Mouse (Mus musculus) lung, postnatal 0 days (tissue): Measurements from ENCODE around the gene Gga1. TPM values are rescaled to one million over a fixed set of nuclear protein-coding genes. Genes with fewer than 3 reads are reported as not detected.
A peak's percentile ranks its signal among the peaks of the same experiment; 100 is the strongest.

ENCODE experiments used
- ATAC-seq: fragments of 200-750 bp; cut with Nextera tagmentation; 2 replicates; pipeline ENCODE4 v1.8.0; 2017; ENCODE audit warnings: moderate library complexity
- DNase-seq: peaks from one replicate; pipeline ENCODE4 v3.0.0-alpha.2; 2016; ENCODE audit warnings: low spot score
- H3K27ac ChIP-seq: fragments of 300-500 bp; sonication (generic); 2 replicates; pipeline ENCODE4 v1.5.1; 2014; ENCODE audit warnings: antibody characterized with exemption, mild to moderate bottlenecking, low read length, mixed read lengths
- H3K27me3 ChIP-seq: fragments of 300-500 bp; sonication (generic); replicated peaks from 2 replicates; pipeline ENCODE4 v1.6.1; 2014; ENCODE audit warnings: low read length, mixed read lengths; ENCODE audit not compliant: insufficient read depth
- H3K36me3 ChIP-seq: fragments of 300-500 bp; sonication (generic); 2 replicates; pipeline ENCODE4 v1.6.1; 2014; ENCODE audit warnings: low read length, mixed read lengths; ENCODE audit not compliant: insufficient read depth
- H3K4me1 ChIP-seq: fragments of 300-500 bp; sonication (generic); 2 replicates; pipeline ENCODE4 v1.6.1; 2014; ENCODE audit warnings: antibody characterized with exemption, low read depth, low read length, mixed read lengths; ENCODE audit not compliant: insufficient read depth
- H3K4me2 ChIP-seq: fragments of 300-500 bp; sonication (generic); replicated peaks from 2 replicates; pipeline ENCODE4 v1.6.1; 2014; ENCODE audit warnings: low read depth, mild to moderate bottlenecking, low read length, moderate library complexity, mixed read lengths
- H3K4me3 ChIP-seq: fragments of 300-500 bp; sonication (generic); 2 replicates; pipeline ENCODE4 v1.5.1; 2014; ENCODE audit warnings: low read depth, low read length
- H3K9ac ChIP-seq: fragments of 300-500 bp; sonication (generic); replicated peaks from 2 replicates; pipeline ENCODE4 v1.6.1; 2014; ENCODE audit warnings: low read depth, mild to moderate bottlenecking
- H3K9me3 ChIP-seq: fragments of 300-500 bp; sonication (generic); 2 replicates; pipeline ENCODE4 v1.6.1; 2016; ENCODE audit warnings: low read length, mixed read lengths
- CTCF ChIP-seq: IDR thresholded peaks from 2 replicates; pipeline ENCODE4 v1.5.1; 2016; ENCODE audit warnings: antibody characterized with exemption, mild to moderate bottlenecking
- EP300 ChIP-seq: IDR thresholded peaks from 2 replicates; pipeline ENCODE4 v1.6.1; 2016; ENCODE audit warnings: antibody characterized with exemption, mild to moderate bottlenecking, control low read depth
- WGBS: fragments of 180-500 bp; shearing (Covaris S2); extraction: QIAGEN DNeasy Blood & Tissue Kit; methylation state at CpG from one replicate; pipeline ENCODE4 v1.1.7; 2014; 5-methylcytosine and 5-hydroxymethylcytosine counted together
- polyA plus RNA-seq: library from polyadenylated mRNA; unstranded; fragments of >200 nt; fragmentation: Nextera tagmentation; extraction: Ambion mirVana; gene quantifications from 2 replicates; pipeline ENCODE4 v1.2.1, GENCODE M21; 2015

Gga1 gene
- polyA plus RNA-seq, 1 experiment from 2014 or later: 51.5 TPM

DNA sequence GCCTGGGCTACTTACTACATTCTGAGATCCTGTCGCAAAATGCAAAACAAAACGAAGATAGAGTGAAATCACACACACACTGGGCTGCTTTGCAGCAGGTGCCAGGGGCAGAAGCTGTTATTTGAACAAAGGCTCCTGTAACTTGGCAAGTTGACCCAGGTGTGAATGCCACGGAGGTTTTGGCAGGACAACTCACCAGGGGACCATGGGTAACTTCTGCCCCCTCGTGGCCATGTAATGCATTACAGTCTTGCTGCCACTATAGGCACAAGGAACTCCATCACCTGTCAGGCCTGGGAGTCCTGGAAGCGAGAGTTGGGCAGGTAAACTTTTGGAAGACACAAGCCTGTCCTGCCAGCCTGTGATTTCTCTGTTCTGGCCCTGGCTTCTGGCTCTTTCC lies 28.5 kb upstream of the Gga1 start:
- H3K36me3 ChIP-seq: peaks cover 24% of the 10 kb centered on the region; the same call in 1 of the 2 replicates
- no peak overlapping the region for H3K9ac ChIP-seq
- TF ChIP-seq EP300: no peak; the same call in 1 of the 2 replicates
- peak; percentile 95 for TF ChIP-seq CTCF
- peak; percentile 87 for DNase-seq
- 29% methylated on average over 5 of the region's 5 CpGs for WGBS
- no peaks in the 10 kb centered on the region for H3K27me3 ChIP-seq
- no peaks in the 10 kb centered on the region for H3K9me3 ChIP-seq
- H3K4me3 ChIP-seq: no peak overlapping the region
- H3K27ac ChIP-seq: no peak overlapping the region
- H3K4me1 ChIP-seq: peaks cover 34% of the 10 kb centered on the region
- H3K4me2 ChIP-seq: no peak overlapping the region
- no peak for ATAC-seq

DNA sequence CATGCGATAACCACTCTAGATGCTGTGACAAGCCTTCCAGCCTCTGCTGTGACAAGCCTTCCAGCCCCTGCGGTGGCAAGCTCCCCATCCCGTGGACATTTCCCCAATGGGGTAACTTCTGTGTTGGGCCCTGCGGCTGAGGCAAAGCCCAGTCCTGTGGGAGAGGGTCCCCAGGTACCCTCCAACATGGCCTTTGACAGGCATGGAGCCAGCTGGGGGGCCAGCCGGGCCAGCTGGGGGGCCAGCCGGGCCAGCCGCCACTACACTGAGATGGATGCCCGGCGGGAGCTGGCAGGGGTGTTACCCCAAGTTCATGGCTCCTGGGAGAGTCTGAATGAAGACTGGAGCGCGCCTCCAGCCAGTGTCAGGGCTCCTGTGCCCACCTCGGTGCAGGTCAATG lies 27.5 kb upstream of the Gga1 start:
- Histone ChIP-seq H3K27me3 (no peaks in the 10 kb centered on the region), H3K4me3 (no peak overlapping the region), H3K4me2 (no peak overlapping the region), H3K9me3 (no peaks in the 10 kb centered on the region), H3K27ac (no peak overlapping the region), H3K4me1 (peaks cover 29% of the 10 kb centered on the region), H3K9ac (no peak overlapping the region), H3K36me3 (peaks cover 24% of the 10 kb centered on the region; the same call in 1 of the 2 replicates)
- TF ChIP-seq EP300: no peak
- TF ChIP-seq CTCF: no peak
- no peak for DNase-seq
- no peak for ATAC-seq
- WGBS: 74% methylated on average over 12 of the region's 12 CpGs

DNA sequence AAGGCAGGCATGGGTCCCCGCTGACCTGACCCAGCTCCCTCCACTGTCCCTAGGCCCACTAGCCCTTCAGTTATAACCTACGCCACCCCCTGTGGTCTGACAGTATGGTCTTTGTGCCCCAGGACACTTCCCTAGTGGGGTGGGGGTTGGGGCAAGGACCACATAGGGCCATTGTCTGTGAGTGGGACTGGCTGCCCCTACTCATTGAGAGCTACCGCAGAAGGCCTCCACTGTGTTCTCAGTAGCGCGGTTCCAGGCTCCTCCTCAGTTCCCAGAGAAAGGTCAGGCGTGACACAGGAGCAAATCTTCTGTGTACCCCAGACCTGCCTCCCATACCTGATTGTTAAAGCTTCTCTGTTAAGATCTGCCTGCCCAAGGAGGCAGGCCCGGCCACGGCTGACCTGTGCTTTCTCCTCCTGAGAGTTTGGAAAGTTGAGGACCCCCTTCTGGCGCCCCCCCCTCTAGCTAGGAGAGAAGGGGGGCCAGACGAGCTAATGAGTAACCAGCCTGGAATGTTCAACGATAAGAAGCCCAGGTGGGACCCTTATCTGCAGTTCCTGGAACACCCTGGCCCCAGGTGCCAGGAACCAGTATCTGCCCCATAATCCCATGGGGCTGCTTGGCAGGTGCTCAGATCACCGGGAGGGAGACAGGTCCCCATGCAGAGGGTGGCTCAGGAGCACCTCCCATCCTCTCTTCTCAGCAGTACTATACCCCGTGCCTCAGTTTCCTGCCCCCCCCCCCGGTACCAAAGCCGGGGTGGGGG lies 26.7 kb upstream of the Gga1 start:
- ATAC-seq: peak; percentile 1; the same call in 1 of the 2 replicates
- H3K36me3 ChIP-seq: peaks cover 24% of the 10 kb centered on the region; the same call in 1 of the 2 replicates
- DNase-seq: no peak
- TF ChIP-seq EP300 (0 out of 2 replicates have a peak, but pooled peaks have one; percentile 23), CTCF (no peak)
- H3K27ac ChIP-seq: 0 out of 2 replicates have a peak overlapping the region, but pooled peaks have one; percentile 16
- H3K9ac ChIP-seq: no peak overlapping the region
- H3K4me1 ChIP-seq: peaks cover 25% of the 10 kb centered on the region
- no peak overlapping the region for H3K4me3 ChIP-seq
- H3K4me2 ChIP-seq: no peak overlapping the region
- 49% methylated on average over 14 of the region's 15 CpGs for WGBS
- no peaks in the 10 kb centered on the region for H3K9me3 ChIP-seq
- no peaks in the 10 kb centered on the region for H3K27me3 ChIP-seq

DNA sequence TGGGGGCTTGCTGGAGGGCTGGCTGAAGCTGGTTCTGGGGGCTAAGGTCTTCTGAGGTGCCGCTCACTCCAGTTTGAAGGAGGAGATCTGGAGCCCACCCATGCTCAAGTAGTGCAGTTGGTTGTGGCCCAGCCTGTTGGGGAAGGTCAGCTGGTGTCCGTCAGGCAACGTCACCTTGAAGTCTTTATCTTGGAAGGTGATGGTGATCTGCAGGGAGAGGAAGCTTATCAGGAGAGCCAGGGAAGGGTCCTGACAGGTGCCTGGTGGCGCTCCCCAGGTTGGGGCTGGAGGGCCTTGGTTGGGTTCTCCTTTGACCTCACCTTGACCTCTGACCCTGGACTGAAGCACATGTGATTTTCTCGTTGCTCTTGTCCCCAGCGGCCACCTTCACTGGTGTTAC lies 26.0 kb upstream of the Gga1 start:
- no peak for TF ChIP-seq EP300
- no peak for TF ChIP-seq CTCF
- Histone ChIP-seq H3K9ac (no peak overlapping the region), H3K4me2 (no peak overlapping the region), H3K27me3 (no peaks in the 10 kb centered on the region), H3K36me3 (peaks cover 24% of the 10 kb centered on the region; the same call in 1 of the 2 replicates), H3K4me1 (peaks cover 18% of the 10 kb centered on the region), H3K9me3 (no peaks in the 10 kb centered on the region), H3K4me3 (no peak overlapping the region), H3K27ac (0 out of 2 replicates have a peak overlapping the region, but pooled peaks have one; percentile 26)
- DNase-seq (peak; percentile 36), ATAC-seq (no peak)
- WGBS: 23% methylated on average over 6 of the region's 6 CpGs

DNA sequence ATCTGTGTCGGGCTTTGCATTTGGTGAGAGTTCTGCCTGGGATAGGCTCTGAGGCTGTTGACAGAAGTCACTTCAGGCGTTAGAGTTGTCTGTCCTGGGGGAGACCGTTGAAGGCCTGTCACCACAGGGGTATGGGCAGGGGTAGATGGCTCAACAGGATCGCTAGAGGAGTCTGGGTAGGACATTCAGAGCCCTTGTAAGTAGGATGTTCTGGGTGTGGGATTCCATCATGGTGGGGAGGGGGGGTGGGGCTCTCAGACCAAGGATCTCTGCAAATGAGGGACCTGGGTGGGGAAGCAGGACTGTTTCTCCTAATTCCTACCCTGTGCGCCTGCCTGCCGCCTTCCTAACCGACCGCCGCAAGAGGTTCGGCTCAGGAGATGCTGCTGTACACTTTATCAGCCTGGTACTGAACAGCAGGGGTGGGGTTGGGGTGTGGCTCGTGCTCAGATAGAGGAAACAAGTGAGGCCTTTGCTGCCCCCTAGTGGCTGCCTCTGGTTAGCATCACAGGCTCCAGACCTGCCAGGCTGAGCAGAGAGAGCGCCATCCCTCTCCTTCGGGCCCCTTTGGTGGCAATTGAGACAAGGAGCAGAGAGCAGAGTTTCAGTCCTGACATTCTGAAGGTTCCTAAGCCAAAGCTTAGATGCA lies 25.4 kb upstream of the Gga1 start:
- Histone ChIP-seq H3K9me3 (no peaks in the 10 kb centered on the region), H3K27ac (0 out of 2 replicates have a peak overlapping the region, but pooled peaks have one; percentile 26), H3K9ac (no peak overlapping the region), H3K4me1 (peaks cover 14% of the 10 kb centered on the region), H3K4me3 (no peak overlapping the region), H3K36me3 (peaks cover 19% of the 10 kb centered on the region; the same call in 1 of the 2 replicates), H3K27me3 (no peaks in the 10 kb centered on the region), H3K4me2 (no peak overlapping the region)
- peak; percentile 86 for ATAC-seq
- peak; percentile 95 for DNase-seq
- 9% methylated on average over 13 of the region's 13 CpGs for WGBS
- TF ChIP-seq EP300 (no peak), CTCF (peak; percentile 96)

DNA sequence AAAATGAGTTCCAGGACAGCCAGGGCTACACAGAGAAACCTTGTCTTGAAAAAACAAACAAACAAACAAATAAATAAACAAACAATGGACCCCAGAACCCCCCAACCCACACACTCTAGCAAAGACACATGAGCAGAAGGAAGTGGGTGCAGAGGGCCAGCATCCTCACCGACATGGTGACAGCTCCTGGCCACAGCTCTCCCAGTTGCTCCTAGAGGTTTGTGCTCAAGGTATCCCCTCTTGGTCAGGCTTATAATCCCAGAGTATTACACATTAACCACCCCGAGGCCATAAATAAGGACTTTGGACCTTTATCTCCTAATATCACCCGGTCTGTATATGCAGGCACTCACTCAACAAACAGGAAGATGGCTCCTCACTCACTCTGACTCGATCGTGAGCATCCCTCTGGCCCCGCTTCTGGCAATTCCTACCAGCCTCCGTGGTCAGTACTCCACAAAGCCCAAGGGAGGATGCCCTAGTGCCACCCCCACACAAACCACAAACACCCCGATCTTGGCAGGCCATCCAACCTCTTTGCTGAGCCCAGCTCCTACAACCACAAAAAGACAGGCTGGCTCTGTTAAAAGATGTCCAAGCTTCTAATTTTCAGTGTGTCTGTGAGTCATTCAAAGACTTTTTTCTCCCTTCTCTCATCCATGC lies 21.6 kb upstream of the Gga1 start, which contains the start of gene Lgals2:
TSS of gene Lgals2 (minus strand) at position 227 of the 663 bp plus-strand sequence.
- Histone ChIP-seq H3K4me2 (no peak within 1 kb of the TSS), H3K9ac (no peak within 1 kb of the TSS), H3K4me1 (peaks cover 4% of the 10 kb centered on the region), H3K36me3 (no peaks in the 10 kb centered on the region), H3K27me3 (no peaks in the 10 kb centered on the region), H3K9me3 (no peaks in the 10 kb centered on the region), H3K27ac (no peak within 1 kb of the TSS), H3K4me3 (no peak within 1 kb of the TSS)
- 59% methylated on average over 8 of the region's 8 CpGs for WGBS
- no peak for ATAC-seq
- TF ChIP-seq CTCF (no peak), EP300 (no peak)
- DNase-seq: no peak
